Mouse (Mus musculus): ENCODE results near the gene Slc26a3. TPM values are rescaled to one million over a fixed set of nuclear protein-coding genes. Genes with fewer than 3 reads are reported as not detected.

The Slc26a3 gene
- total RNA-seq (2021): not detected
- long read RNA-seq, experiment 1: 0 reads
- long read RNA-seq, experiment 2: 0 reads

GRCm38 (mm10) chr12:31390571-31390970, at the start of gene Slc26a3:
Gene Slc26a3 (plus strand): TSS chr12:31390871.
- no peak for DNase-seq

DNA sequence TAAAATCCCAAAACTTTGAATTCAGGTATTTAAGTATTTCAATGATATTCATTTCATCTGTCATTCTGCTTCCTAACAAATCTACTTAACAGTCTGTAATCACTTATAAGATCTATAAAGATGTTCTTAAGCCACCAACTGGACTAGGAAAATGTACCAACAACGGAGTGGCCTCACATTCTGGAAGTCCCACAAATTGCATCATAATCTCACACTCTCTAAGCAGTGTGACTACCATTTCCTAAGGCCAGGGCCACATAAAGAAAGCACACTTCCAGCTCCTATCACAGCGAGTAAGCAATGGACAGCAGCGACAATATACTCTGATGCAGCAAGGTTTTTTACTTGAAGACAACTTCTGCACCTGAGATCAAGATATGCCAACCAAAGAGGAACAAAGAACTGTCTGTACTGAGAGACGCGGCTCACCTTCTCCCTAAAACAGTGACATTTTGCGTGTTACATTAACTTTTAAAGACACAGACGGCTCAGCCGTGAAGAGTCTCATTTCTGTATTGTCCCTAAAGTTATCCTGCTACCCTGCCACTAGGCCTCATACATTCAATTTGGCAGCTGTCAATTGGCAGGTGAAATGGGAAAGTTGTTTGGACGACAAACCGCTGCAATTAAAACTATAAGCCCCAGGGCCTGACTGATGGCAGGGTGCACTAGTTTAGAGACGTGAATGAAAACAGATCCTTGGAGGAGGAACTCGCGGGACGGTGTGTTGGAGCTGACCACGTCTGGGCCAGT, 40.3 kb upstream of the Slc26a3 start:
- intact Hi-C loops (cut with DNase I): loop anchor here (10.0 kb wide), 1 partner anchor 216 kb away; no protein-coding TSS in a partner anchor
- DNase-seq: no peak

More at GRCm38 (mm10) chr12:31390571-31390970, at the start of gene Slc26a3:
- intact Hi-C loops (cut with DNase I): no loop called here

DNA sequence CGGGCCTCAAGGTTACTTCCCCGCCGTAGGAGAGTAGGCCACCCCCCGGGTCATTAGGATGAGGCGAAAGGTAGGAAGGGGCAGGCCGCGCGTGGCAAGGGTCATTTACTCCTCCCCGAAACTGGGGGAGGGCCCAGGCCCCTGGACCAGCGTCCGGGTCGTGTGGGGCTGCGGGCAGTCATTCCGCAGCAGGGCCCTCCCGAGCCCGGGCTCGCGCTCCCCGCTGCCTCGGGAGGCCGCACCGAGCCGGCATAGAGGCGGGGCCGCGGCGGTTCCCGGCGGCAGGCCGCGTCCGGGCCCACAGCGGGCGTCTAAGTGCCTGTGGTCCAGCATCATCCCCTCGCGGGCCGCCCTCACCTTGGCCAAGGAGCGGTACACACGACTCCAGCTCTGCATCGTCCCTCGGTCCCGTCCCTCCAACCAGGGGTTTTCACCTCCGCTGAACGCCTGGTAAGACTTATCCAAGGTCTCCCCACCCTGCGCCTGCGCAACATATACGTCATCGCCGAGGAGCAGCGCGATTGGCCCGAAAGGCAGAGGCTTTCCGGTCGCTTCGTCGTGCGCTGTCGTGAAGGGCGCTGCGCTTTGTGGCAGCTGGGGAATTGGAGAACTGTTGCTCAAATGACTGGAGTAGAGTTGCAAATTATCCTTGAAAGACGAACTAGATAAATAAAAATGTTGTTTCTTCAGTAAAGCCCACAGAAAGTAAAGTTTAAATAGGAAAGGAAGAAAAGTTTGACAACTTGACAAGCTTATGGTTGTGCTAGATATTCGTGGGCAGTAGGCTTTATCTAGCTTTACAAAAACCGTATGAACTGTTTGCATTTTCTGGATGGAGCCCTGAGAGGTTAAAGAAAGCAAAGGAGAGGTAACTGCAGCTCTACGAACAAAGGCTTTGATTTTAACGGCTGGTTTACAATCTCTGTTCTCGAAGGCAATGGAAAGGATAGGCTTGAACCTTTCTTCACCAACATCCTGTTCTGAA, 39.4 kb upstream of the Slc26a3 start, which contains the start of gene Dld:
TSS of gene Dld (minus strand) at position 510 of the 985 bp plus-strand sequence.
- intact Hi-C loops (cut with DNase I): loop anchor here (10.0 kb wide), 1 partner anchor 216 kb away; no protein-coding TSS in a partner anchor
- DNase-seq: peak; percentile 93 to 96

- intact Hi-C loops (cut with DNase I): no loop called here
- no peak for DNase-seq
These were observed 24.2 kb upstream of the Slc26a3 start for GRCm38 (mm10) chr12:31366428-31366827.

DNA sequence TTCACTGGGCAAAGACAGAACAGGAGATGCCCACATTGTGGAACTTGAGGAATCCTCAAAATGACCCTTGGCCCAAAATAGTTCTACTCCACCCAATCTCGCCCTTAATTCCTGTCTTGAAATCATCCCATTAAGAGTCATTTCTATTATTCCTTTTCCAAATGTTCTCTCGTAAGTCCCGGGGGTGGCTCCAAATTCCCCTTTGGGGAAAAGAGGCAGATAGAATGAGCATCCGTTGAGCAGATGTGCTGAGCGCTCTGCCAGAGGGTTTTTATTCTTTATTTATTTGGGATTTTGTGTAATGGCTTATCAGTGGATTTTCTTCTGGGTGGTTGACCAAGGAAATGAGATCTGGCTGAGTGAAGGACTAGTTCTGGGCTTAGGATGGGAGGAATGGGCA, 22.9 kb upstream of the Slc26a3 start:
- peak; percentile 18 to 67 for DNase-seq
- intact Hi-C loops (cut with DNase I): no loop called here

GRCm38 (mm10) chr12:31369118-31369517, 21.6 kb upstream of the Slc26a3 start:
- DNase-seq: no peak
- intact Hi-C loops (cut with DNase I): no loop called here

DNA sequence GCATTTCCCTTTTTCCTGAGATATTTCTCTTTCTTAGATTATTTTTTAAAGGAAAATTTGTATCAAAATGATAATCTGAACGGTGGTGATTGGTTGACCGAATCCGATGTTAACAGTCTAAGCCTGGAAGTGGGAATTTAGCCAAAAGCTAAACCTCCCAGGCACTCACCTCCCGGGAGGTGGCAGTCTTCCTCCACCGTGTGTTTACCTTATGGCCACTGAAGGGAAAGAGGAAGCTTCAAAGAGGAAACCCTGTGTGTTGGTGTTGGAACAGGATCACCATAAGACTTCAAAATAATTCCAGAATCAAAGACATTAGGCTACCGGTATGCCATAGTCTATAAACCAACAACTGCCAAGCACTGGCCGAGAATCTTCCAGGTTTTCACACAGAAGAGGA, 21.0 kb upstream of the Slc26a3 start:
- intact Hi-C loops (cut with DNase I): loop anchor here (10.0 kb wide), 3 partner anchors 125 to 555 kb away; partner anchors contain the start of gene Cbll1

DNA sequence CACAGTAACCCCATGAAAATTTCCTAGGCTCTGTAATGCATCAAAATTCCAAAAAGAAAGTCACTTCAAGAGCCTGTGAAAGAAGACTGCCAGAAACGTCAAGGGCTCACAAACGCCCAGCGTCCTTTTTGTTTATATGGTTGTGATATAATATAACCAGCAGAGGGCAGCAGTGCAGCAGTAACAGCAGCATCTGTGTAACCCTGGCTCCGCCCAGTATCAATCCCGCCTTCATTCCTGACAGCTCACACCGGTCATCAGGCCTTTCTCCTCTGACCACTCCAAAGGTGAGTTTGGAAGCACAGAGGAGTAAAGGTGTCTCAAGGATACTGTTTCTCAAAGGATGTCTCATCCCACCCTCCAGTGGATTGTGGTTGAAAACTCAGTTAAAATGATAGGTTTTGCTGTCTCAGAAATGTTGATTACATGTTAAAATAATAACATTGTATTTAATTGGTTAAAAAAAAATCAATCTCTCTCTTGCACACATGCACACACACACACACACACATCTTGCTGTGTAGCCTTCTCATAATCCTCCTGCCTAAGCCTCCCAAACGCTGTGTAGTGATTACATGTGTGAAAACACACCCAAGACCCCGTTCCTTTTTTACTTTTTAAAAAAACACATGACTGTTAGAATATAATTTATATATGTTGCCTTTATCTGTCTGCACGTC, 15.9 kb upstream of the Slc26a3 start:
- intact Hi-C loops (cut with DNase I): loop anchor here (10.0 kb wide), 3 partner anchors 120 to 550 kb away; partner anchors contain the start of gene Cbll1
- DNase-seq: peak; percentile 29 to 40

More for the DNA sequence above, 21.0 kb upstream of the Slc26a3 start:
- DNase-seq: no peak

- DNase-seq: no peak
- intact Hi-C loops (cut with DNase I): loop anchor here (10.0 kb wide), 3 partner anchors 120 to 550 kb away; partner anchors contain the start of gene Cbll1
These were observed 15.4 kb upstream of the Slc26a3 start for GRCm38 (mm10) chr12:31375283-31375615.

- DNase-seq: no peak
These were observed 14.2 kb upstream of the Slc26a3 start for GRCm38 (mm10) chr12:31376326-31376950.

GRCm38 (mm10) chr12:31377241-31377640, 13.4 kb upstream of the Slc26a3 start:
- no peak for DNase-seq
- intact Hi-C loops (cut with DNase I): loop anchor here (10.0 kb wide), 3 partner anchors 118 to 548 kb away; partner anchors contain the start of gene Cbll1

More at GRCm38 (mm10) chr12:31376326-31376950, 14.2 kb upstream of the Slc26a3 start:
- intact Hi-C loops (cut with DNase I): loop anchor here (10.0 kb wide), 3 partner anchors 118 to 548 kb away; partner anchors contain the start of gene Cbll1

- intact Hi-C loops (cut with DNase I): no loop called here
- DNase-seq: no peak
These were observed 9.8 kb upstream of the Slc26a3 start for GRCm38 (mm10) chr12:31380878-31381277.

GRCm38 (mm10) chr12:31382451-31382850, 8.2 kb upstream of the Slc26a3 start:
- intact Hi-C loops (cut with DNase I): no loop called here

GRCm38 (mm10) chr12:31387303-31387702, 3.4 kb upstream of the Slc26a3 start:
- intact Hi-C loops (cut with DNase I): no loop called here
- no peak for DNase-seq

More at GRCm38 (mm10) chr12:31382451-31382850, 8.2 kb upstream of the Slc26a3 start:
- no peak for DNase-seq

DNA sequence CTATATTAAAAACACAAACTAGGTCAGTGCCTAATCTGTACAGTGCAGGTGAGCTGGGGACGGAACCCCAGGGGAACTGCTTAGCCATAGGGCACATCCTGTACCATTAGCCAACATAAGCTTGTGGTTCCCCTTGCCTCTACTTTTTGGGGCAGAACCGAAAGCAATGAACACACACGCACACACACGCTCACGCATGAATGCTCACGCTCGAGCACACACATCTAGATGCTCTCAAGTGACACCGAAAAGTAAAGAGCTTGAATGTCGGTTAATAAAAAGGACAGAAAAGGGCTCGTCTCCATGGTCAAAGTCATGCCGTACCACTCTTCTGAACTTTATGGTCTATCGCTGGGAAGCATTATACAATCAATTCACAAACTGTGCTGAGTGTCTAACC, 1.0 kb downstream of the Slc26a3 start:
- intact Hi-C loops (cut with DNase I): no loop called here
- no peak for DNase-seq

- DNase-seq: no peak
- intact Hi-C loops (cut with DNase I): no loop called here
These were observed 5.2 kb downstream of the Slc26a3 start for GRCm38 (mm10) chr12:31395895-31396294.

- DNase-seq: no peak
- intact Hi-C loops (cut with DNase I): no loop called here
These were observed 7.0 kb downstream of the Slc26a3 start for GRCm38 (mm10) chr12:31397709-31398108.

DNA sequence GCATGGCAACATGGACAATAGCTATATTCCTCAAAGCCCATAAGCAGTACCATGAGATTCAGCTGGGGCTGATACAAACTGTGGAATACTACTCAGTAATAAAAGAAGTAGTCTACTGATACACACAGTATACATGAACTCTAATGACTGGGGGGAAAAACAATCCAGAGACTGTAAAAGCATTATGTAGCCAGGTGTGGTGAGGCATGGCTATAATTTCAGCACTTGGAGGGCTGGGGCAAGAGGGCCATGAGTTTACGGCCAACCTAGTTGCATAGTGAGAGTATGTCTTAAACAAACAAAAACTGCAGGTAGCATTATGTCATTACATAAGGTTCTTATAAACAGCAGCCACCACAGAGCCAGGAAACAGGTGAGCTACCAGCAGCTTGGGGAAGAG, 10.2 kb downstream of the Slc26a3 start:
- DNase-seq: no peak
- intact Hi-C loops (cut with DNase I): no loop called here

- DNase-seq: no peak
- intact Hi-C loops (cut with DNase I): no loop called here
These were observed 11.3 kb downstream of the Slc26a3 start for GRCm38 (mm10) chr12:31401930-31402329.
